Mouse (Mus musculus): ENCODE data around the gene Mitd1. TPM values are rescaled to one million over a fixed set of nuclear protein-coding genes. Genes with fewer than 3 reads are reported as not detected.

Gene Mitd1
- total and polyA plus RNA-seq, 3 experiments = 13.3 to 28.1 (median 19.9) TPM

Other genes starting within 250 kb of the Mitd1 start
- gene 2010300C02Rik, start 170.3 kb downstream of the Mitd1 start, total RNA-seq (2012; rRNA removed) = 0.21 and 0.25 TPM in 2 replicates
- gene 2010300C02Rik, start 170.3 kb downstream of the Mitd1 start, total RNA-seq (2014; rRNA removed) = 0.08 TPM in 1 of 2 replicates, not detected in the other
- 0.09 and 0.19 TPM in 2 replicates for gene 2010300C02Rik, start 170.3 kb downstream of the Mitd1 start, polyA plus RNA-seq (2012; ENCODE audit: insufficient read length, low read depth)
- 0.29 and 0.47 TPM in 2 replicates for gene Tsga10, start 24.0 kb downstream of the Mitd1 start, total RNA-seq (2012; rRNA removed)
- 0.55 and 0.70 TPM in 2 replicates for gene Tsga10, start 24.0 kb downstream of the Mitd1 start, total RNA-seq (2014; rRNA removed)
- gene Tsga10, start 24.0 kb downstream of the Mitd1 start, polyA plus RNA-seq (2012; ENCODE audit: insufficient read length, low read depth) = 0.57 and 0.75 TPM in 2 replicates
- 7.9 and 8.6 TPM in 2 replicates for gene Lipt1, start 18.7 kb downstream of the Mitd1 start, total RNA-seq (2012; rRNA removed)
- gene Lipt1, start 18.7 kb downstream of the Mitd1 start, total RNA-seq (2014; rRNA removed) = 12.4 and 13.2 TPM in 2 replicates
- 7.5 and 8.1 TPM in 2 replicates for gene Lipt1, start 18.7 kb downstream of the Mitd1 start, polyA plus RNA-seq (2012; ENCODE audit: insufficient read length, low read depth)
- gene Mrpl30, start 66 bp upstream of the Mitd1 start, total RNA-seq (2012; rRNA removed) = 107 and 134 TPM in 2 replicates
- gene Mrpl30, start 66 bp upstream of the Mitd1 start, total RNA-seq (2014; rRNA removed) = 242 and 267 TPM in 2 replicates
- 118 and 141 TPM in 2 replicates for gene Mrpl30, start 66 bp upstream of the Mitd1 start, polyA plus RNA-seq (2012; ENCODE audit: insufficient read length, low read depth)
- not detected in 2 replicates for gene Lyg2, start 26.1 kb upstream of the Mitd1 start, total RNA-seq (2012; rRNA removed)
- gene Lyg2, start 26.1 kb upstream of the Mitd1 start, total RNA-seq (2014; rRNA removed) = not detected in 2 replicates
- not detected in 2 replicates for gene Lyg2, start 26.1 kb upstream of the Mitd1 start, polyA plus RNA-seq (2012; ENCODE audit: insufficient read length, low read depth)
- not detected in 2 replicates for gene Lyg1, start 67.3 kb upstream of the Mitd1 start, total RNA-seq (2012; rRNA removed)
- gene Lyg1, start 67.3 kb upstream of the Mitd1 start, total RNA-seq (2014; rRNA removed) = not detected in 2 replicates
- gene Lyg1, start 67.3 kb upstream of the Mitd1 start, polyA plus RNA-seq (2012; ENCODE audit: insufficient read length, low read depth) = not detected in 2 replicates
- gene Txndc9, start 107.5 kb upstream of the Mitd1 start, total RNA-seq (2012; rRNA removed) = 44.1 and 56.7 TPM in 2 replicates
- 82.1 and 90.8 TPM in 2 replicates for gene Txndc9, start 107.5 kb upstream of the Mitd1 start, total RNA-seq (2014; rRNA removed)
- 99.5 and 108 TPM in 2 replicates for gene Txndc9, start 107.5 kb upstream of the Mitd1 start, polyA plus RNA-seq (2012; ENCODE audit: insufficient read length, low read depth)
- gene Eif5b, start 107.6 kb upstream of the Mitd1 start, total RNA-seq (2012; rRNA removed) = 20.1 and 22.2 TPM in 2 replicates
- gene Eif5b, start 107.6 kb upstream of the Mitd1 start, total RNA-seq (2014; rRNA removed) = 23.5 and 29.8 TPM in 2 replicates
- gene Eif5b, start 107.6 kb upstream of the Mitd1 start, polyA plus RNA-seq (2012; ENCODE audit: insufficient read length, low read depth) = 99.5 and 101 TPM in 2 replicates
- gene Rev1, start 239.4 kb upstream of the Mitd1 start, total RNA-seq (2012; rRNA removed) = 22.9 and 25.6 TPM in 2 replicates
- gene Rev1, start 239.4 kb upstream of the Mitd1 start, total RNA-seq (2014; rRNA removed) = 25.7 and 27.1 TPM in 2 replicates
- gene Rev1, start 239.4 kb upstream of the Mitd1 start, polyA plus RNA-seq (2012; ENCODE audit: insufficient read length, low read depth) = 22.7 and 23.4 TPM in 2 replicates